Mouse (Mus musculus) spleen, embryonic (tissue): ENCODE measurements around the gene Mfge8.

Experiments used
- CTCF ChIA-PET: fragments of 350-600 bp; sonication (Branson Sonifier 250); formaldehyde crosslinking; loops from one replicate; lab custom pipeline; 2022; lab: Charles Lee

Gene Mfge8

GRCm38 (mm10) chr7:79130385-79130784 lies 18.5 kb downstream of the Mfge8 start:
- CTCF ChIA-PET: no interaction called here

GRCm38 (mm10) chr7:79129883-79130282 lies 19.0 kb downstream of the Mfge8 start:
- CTCF ChIA-PET: no interaction called here

GRCm38 (mm10) chr7:79123465-79123864 lies 25.4 kb downstream of the Mfge8 start:
- CTCF ChIA-PET: interaction anchor here (0.6 kb wide), 1 partner anchor 117 kb away, joined by 6 read pairs; no protein-coding TSS in a partner anchor

GRCm38 (mm10) chr7:79113848-79114247 lies 35.0 kb downstream of the Mfge8 start:
- CTCF ChIA-PET: no interaction called here

GRCm38 (mm10) chr7:79096492-79096891 lies 52.4 kb downstream of the Mfge8 start:
- CTCF ChIA-PET: no interaction called here

GRCm38 (mm10) chr7:79089111-79089510 lies 59.7 kb downstream of the Mfge8 start:
- CTCF ChIA-PET: interaction anchor here (0.6 kb wide), 2 partner anchors 28 to 61 kb away, joined by 3 to 8 read pairs; no protein-coding TSS in a partner anchor
